Mouse (Mus musculus) CD4-positive, CD25-positive, alpha-beta regulatory T cell, adult 4 months (primary cell): ENCODE data around the gene Fam3c. TPM values are rescaled to one million over a fixed set of nuclear protein-coding genes. Genes with fewer than 3 reads are reported as not detected.

Experiments used
- ATAC-seq: one replicate; pipeline ENCODE4 v1.8.0; 2017
- polyA plus RNA-seq, 2 experiments: library from polyadenylated mRNA; unstranded; fragments of 100-300 nt; shearing (Covaris generic); gene quantifications; one replicate each; pipeline ENCODE4 v1.2.1; 2017

Fam3c gene
- polyA plus RNA-seq: 100 to 1,000 TPM in 1 of 2 experiments, 10 to 100 TPM in 1; 99.1 to 129 TPM

GRCm38 (mm10) chr6:22356086-22356507, at the start of gene Fam3c:
Gene Fam3c, minus strand, starts transcription at chr6:22356243.
- ATAC-seq: peak; percentile 72

- no peak for ATAC-seq
These were observed 49.0 kb upstream of the Fam3c start for GRCm38 (mm10) chr6:22405021-22405420.

- no peak for ATAC-seq
These were observed 47.7 kb upstream of the Fam3c start for GRCm38 (mm10) chr6:22403736-22404135.

GRCm38 (mm10) chr6:22403317-22403716, 47.3 kb upstream of the Fam3c start:
- ATAC-seq: no peak

GRCm38 (mm10) chr6:22402548-22403164, 46.6 kb upstream of the Fam3c start:
- no peak for ATAC-seq

- ATAC-seq: peak; percentile 49
These were observed 46.0 kb upstream of the Fam3c start for GRCm38 (mm10) chr6:22402037-22402436.

- no peak for ATAC-seq
These were observed 42.2 kb upstream of the Fam3c start for GRCm38 (mm10) chr6:22398079-22398774.

- no peak for ATAC-seq
These were observed 39.2 kb upstream of the Fam3c start for GRCm38 (mm10) chr6:22395207-22395606.

GRCm38 (mm10) chr6:22390654-22391365, 34.8 kb upstream of the Fam3c start:
- no peak for ATAC-seq

- ATAC-seq: no peak
These were observed 29.3 kb upstream of the Fam3c start for GRCm38 (mm10) chr6:22385254-22385870.

GRCm38 (mm10) chr6:22380269-22380668, 24.2 kb upstream of the Fam3c start:
- ATAC-seq: no peak

GRCm38 (mm10) chr6:22379831-22380230, 23.8 kb upstream of the Fam3c start:
- ATAC-seq: no peak

- peak; percentile 90 for ATAC-seq
These were observed 22.4 kb upstream of the Fam3c start for GRCm38 (mm10) chr6:22378462-22378861.

GRCm38 (mm10) chr6:22374791-22375190, 18.7 kb upstream of the Fam3c start:
- no peak for ATAC-seq

- no peak for ATAC-seq
These were observed 17.4 kb upstream of the Fam3c start for GRCm38 (mm10) chr6:22373476-22373875.

- peak; percentile 84 for ATAC-seq
These were observed 10.9 kb upstream of the Fam3c start for GRCm38 (mm10) chr6:22366977-22367376.

- ATAC-seq: no peak
These were observed 7.5 kb upstream of the Fam3c start for GRCm38 (mm10) chr6:22363590-22363989.

- ATAC-seq: no peak
These were observed 5.9 kb upstream of the Fam3c start for GRCm38 (mm10) chr6:22361941-22362340.

- ATAC-seq: peak; percentile 21
These were observed 3.0 kb upstream of the Fam3c start for GRCm38 (mm10) chr6:22359019-22359418.

- ATAC-seq: no peak
These were observed 1.3 kb upstream of the Fam3c start for GRCm38 (mm10) chr6:22357351-22357750.

- peak; percentile 1 for ATAC-seq
These were observed 502 bp downstream of the Fam3c start for GRCm38 (mm10) chr6:22355396-22356085.

GRCm38 (mm10) chr6:22354675-22355074, 1.4 kb downstream of the Fam3c start:
- ATAC-seq: peak; percentile 12

- ATAC-seq: no peak
These were observed 2.0 kb downstream of the Fam3c start for GRCm38 (mm10) chr6:22354031-22354430.
